Mouse (Mus musculus) limb, embryonic 14.5 days (tissue): ENCODE measurements around the gene Grm7. TPM values are rescaled to one million over a fixed set of nuclear protein-coding genes. Genes with fewer than 3 reads are reported as not detected.

Source experiments
- ATAC-seq: fragments of 200-750 bp; cut with Nextera tagmentation; 2 replicates; pipeline ENCODE4 v1.8.0; 2017; ENCODE audit warnings: low read depth, moderate number of reproducible peaks, moderate TSS enrichment; ENCODE audit not compliant: low FRiP score
- DNase-seq: peaks from one replicate; pipeline ENCODE4 v3.0.0-alpha.2; 2015; ENCODE audit warnings: low spot score
- H3K27ac ChIP-seq: fragments of 300-500 bp; sonication (generic); replicated peaks from 2 replicates; pipeline ENCODE4 v1.5.1; 2014; ENCODE audit warnings: low read depth, mild to moderate bottlenecking, low read length, moderate library complexity, mixed read lengths
- H3K27me3 ChIP-seq: fragments of 300-500 bp; sonication (generic); 2 replicates; pipeline ENCODE4 v1.6.1; 2014; ENCODE audit warnings: low read length, mixed read lengths; ENCODE audit not compliant: control insufficient read depth, insufficient read depth
- H3K36me3 ChIP-seq: fragments of 300-500 bp; sonication (generic); 2 replicates; pipeline ENCODE4 v1.6.1; 2014; ENCODE audit warnings: mild to moderate bottlenecking, low read length, moderate library complexity, mixed read lengths; ENCODE audit not compliant: control insufficient read depth, insufficient read depth
- H3K4me1 ChIP-seq: fragments of 300-500 bp; sonication (generic); 2 replicates; pipeline ENCODE4 v1.6.1; 2014; ENCODE audit warnings: antibody characterized with exemption, low read length, mixed read lengths; ENCODE audit not compliant: control insufficient read depth, insufficient read depth
- H3K4me2 ChIP-seq: fragments of 300-500 bp; sonication (generic); replicated peaks from 2 replicates; pipeline ENCODE4 v1.6.1; 2014; ENCODE audit warnings: low read depth, mild to moderate bottlenecking, low read length, moderate library complexity; ENCODE audit not compliant: severe bottlenecking
- H3K4me3 ChIP-seq: fragments of 300-500 bp; sonication (generic); replicated peaks from 2 replicates; pipeline ENCODE4 v1.5.1; 2014; ENCODE audit warnings: low read length
- H3K9ac ChIP-seq: fragments of 300-500 bp; sonication (generic); 2 replicates; pipeline ENCODE4 v1.6.1; 2014; ENCODE audit warnings: mild to moderate bottlenecking, low read depth, low read length, moderate library complexity; ENCODE audit not compliant: severe bottlenecking
- H3K9me3 ChIP-seq: fragments of 300-500 bp; sonication (generic); 2 replicates; pipeline ENCODE4 v1.6.1; 2016; ENCODE audit warnings: low read length; ENCODE audit not compliant: control insufficient read depth
- POLR2A ChIP-seq: fragments of 200-500 bp; IDR thresholded peaks from 2 replicates; pipeline ENCODE4 v1.8.0; 2012; ENCODE audit warnings: inconsistent platforms, mild to moderate bottlenecking, moderate library complexity, borderline replicate concordance; ENCODE audit not compliant: insufficient read depth, insufficient read length; ENCODE audit errors: extremely low read depth
- WGBS: fragments of 180-500 bp; shearing (Covaris S2); extraction: QIAGEN DNeasy Blood & Tissue Kit; methylation state at CpG from one replicate; pipeline ENCODE4 v1.1.7; 2014; 5-methylcytosine and 5-hydroxymethylcytosine counted together
- polyA plus RNA-seq, 2 experiments: library from polyadenylated mRNA; depleted of rRNA in 1 of 2; stranded (reverse) in 1 of 2; unstranded in 1 of 2; fragments of >200 nt; fragmentation: Nextera tagmentation in 1 of 2; extraction: Ambion mirVana in 1 of 2; gene quantifications; 2 replicates each; pipeline versions ENCODE4 v1.2.1 to v1.2.3; 2012 to 2014

The Grm7 gene
- polyA plus RNA-seq, 2 experiments = 2.4 to 3.2 TPM

GRCm38 (mm10) chr6:111057798-111058197, 412.4 kb downstream of the Grm7 start:
- no peak for ATAC-seq
- no peaks in the 10 kb centered on the region for H3K36me3 ChIP-seq
- no peak overlapping the region for H3K4me2 ChIP-seq
- no peaks in the 10 kb centered on the region for H3K4me1 ChIP-seq
- no peak for DNase-seq
- H3K9me3 ChIP-seq = no peaks in the 10 kb centered on the region
- 81% methylated on average over 3 of the region's 3 CpGs for WGBS
- H3K9ac ChIP-seq = no peak overlapping the region
- TF ChIP-seq POLR2A = no peak
- no peaks in the 10 kb centered on the region for H3K27me3 ChIP-seq
- no peak overlapping the region for H3K4me3 ChIP-seq
- no peak overlapping the region for H3K27ac ChIP-seq

GRCm38 (mm10) chr6:111060004-111060403, 414.6 kb downstream of the Grm7 start:
- 76% methylated on average over 4 of the region's 4 CpGs for WGBS

GRCm38 (mm10) chr6:111084569-111084968, 439.2 kb downstream of the Grm7 start:
- no peak overlapping the region for H3K4me3 ChIP-seq
- no peak for ATAC-seq
- no peaks in the 10 kb centered on the region for H3K36me3 ChIP-seq
- WGBS = 81% methylated on average over 3 of the region's 3 CpGs
- H3K4me1 ChIP-seq = no peaks in the 10 kb centered on the region
- TF ChIP-seq POLR2A = no peak
- H3K9me3 ChIP-seq = no peaks in the 10 kb centered on the region
- H3K4me2 ChIP-seq = no peak overlapping the region
- no peak overlapping the region for H3K27ac ChIP-seq
- no peak overlapping the region for H3K9ac ChIP-seq
- no peak for DNase-seq
- no peaks in the 10 kb centered on the region for H3K27me3 ChIP-seq

More at GRCm38 (mm10) chr6:111060004-111060403, 414.6 kb downstream of the Grm7 start:
- no peak overlapping the region for H3K27ac ChIP-seq
- DNase-seq = no peak
- H3K4me1 ChIP-seq = no peaks in the 10 kb centered on the region
- no peak for ATAC-seq
- no peaks in the 10 kb centered on the region for H3K27me3 ChIP-seq
- no peaks in the 10 kb centered on the region for H3K36me3 ChIP-seq
- H3K9ac ChIP-seq = no peak overlapping the region
- no peaks in the 10 kb centered on the region for H3K9me3 ChIP-seq
- no peak overlapping the region for H3K4me3 ChIP-seq
- TF ChIP-seq POLR2A = no peak
- no peak overlapping the region for H3K4me2 ChIP-seq

- H3K27me3 ChIP-seq = no peaks in the 10 kb centered on the region
- no peak overlapping the region for H3K4me3 ChIP-seq
- no peaks in the 10 kb centered on the region for H3K36me3 ChIP-seq
- no peak for TF ChIP-seq POLR2A
- no peak overlapping the region for H3K4me2 ChIP-seq
- H3K9ac ChIP-seq = no peak overlapping the region
- 73% methylated on average over 1 of the region's 1 CpGs for WGBS
- H3K27ac ChIP-seq = no peak overlapping the region
- H3K9me3 ChIP-seq = no peaks in the 10 kb centered on the region
- no peaks in the 10 kb centered on the region for H3K4me1 ChIP-seq
- no peak for ATAC-seq
- DNase-seq = no peak
Observed at GRCm38 (mm10) chr6:111094818-111095217, 449.4 kb downstream of the Grm7 start.

- Histone ChIP-seq H3K4me2 (no peak overlapping the region), H3K4me1 (no peaks in the 10 kb centered on the region), H3K36me3 (no peaks in the 10 kb centered on the region), H3K27me3 (no peaks in the 10 kb centered on the region), H3K9ac (no peak overlapping the region), H3K9me3 (no peaks in the 10 kb centered on the region), H3K27ac (no peak overlapping the region), H3K4me3 (no peak overlapping the region)
- no peak for TF ChIP-seq POLR2A
- DNase-seq (no peak), ATAC-seq (no peak)
- WGBS = 77% methylated on average over 1 of the region's 1 CpGs
Observed at GRCm38 (mm10) chr6:111105485-111105884, 460.1 kb downstream of the Grm7 start.

GRCm38 (mm10) chr6:111161037-111161436, 515.7 kb downstream of the Grm7 start:
- DNase-seq = no peak
- no peak overlapping the region for H3K4me2 ChIP-seq
- ATAC-seq = no peak
- H3K4me1 ChIP-seq = no peaks in the 10 kb centered on the region
- WGBS = 71% methylated on average over 1 of the region's 1 CpGs
- no peaks in the 10 kb centered on the region for H3K27me3 ChIP-seq
- H3K27ac ChIP-seq = no peak overlapping the region
- TF ChIP-seq POLR2A = no peak
- H3K9me3 ChIP-seq = no peaks in the 10 kb centered on the region
- H3K36me3 ChIP-seq = no peaks in the 10 kb centered on the region
- no peak overlapping the region for H3K9ac ChIP-seq
- H3K4me3 ChIP-seq = no peak overlapping the region
